Mouse (Mus musculus): ENCODE data around the gene Atp23. TPM values are rescaled to one million over a fixed set of nuclear protein-coding genes. Genes with fewer than 3 reads are reported as not detected.

The Atp23 gene
- polyA plus RNA-seq, 1 experiment from 2014 or later, result 10.3 TPM

DNA sequence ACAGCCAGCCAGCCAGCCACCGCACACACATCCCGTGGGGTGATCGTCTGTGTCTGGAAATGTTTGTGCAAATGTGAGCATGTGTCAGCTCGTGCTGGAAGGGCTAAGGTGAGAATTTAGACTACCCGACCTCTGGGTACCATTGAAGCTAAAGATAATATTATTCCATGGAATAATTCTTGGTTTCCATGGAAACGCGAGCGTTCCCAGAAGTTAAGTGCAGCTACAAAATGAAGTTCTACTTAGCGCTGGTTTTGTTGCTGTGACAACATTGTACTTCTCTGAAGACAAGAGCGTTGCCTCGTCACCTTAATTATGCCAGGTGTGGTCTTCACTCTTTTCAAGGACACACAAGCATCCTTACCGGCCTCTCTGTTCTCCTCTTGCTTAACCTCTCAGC lies 39.0 kb downstream of the Atp23 start:
- no peak overlapping the region for H3K9ac ChIP-seq (ENCODE audit: low read length)
- DNase-seq (ENCODE audit: low spot score) (no peak), ATAC-seq (ENCODE audit: low FRiP score, low TSS enrichment) (no peak)
- H3K4me1 ChIP-seq (replicated peaks; ENCODE audit: control insufficient read depth, insufficient read depth), result no peaks in the 10 kb centered on the region
- no peak overlapping the region for H3K4me2 ChIP-seq (replicated peaks; ENCODE audit: low read depth)
- no peaks in the 10 kb centered on the region for H3K36me3 ChIP-seq (ENCODE audit: control insufficient read depth, insufficient read depth, low read length)
- no peaks in the 10 kb centered on the region for H3K9me3 ChIP-seq (ENCODE audit: control insufficient read depth, low read length)
- H3K27me3 ChIP-seq (ENCODE audit: control insufficient read depth, insufficient read depth, low read length), result no peaks in the 10 kb centered on the region
- 70% methylated on average over 12 of the region's 12 CpGs for WGBS
- no peak overlapping the region for H3K27ac ChIP-seq (replicated peaks)
- no peak overlapping the region for H3K4me3 ChIP-seq (ENCODE audit: low read depth, low read length)
- TF ChIP-seq CTCF (IDR thresholded peaks at IDR 0.05; ENCODE audit: low read depth) (no peak), EP300 (optimal IDR thresholded peaks at IDR 0.05) (no peak)

GRCm38 (mm10) chr10:126853286-126853685 lies 47.9 kb downstream of the Atp23 start:
- no peak overlapping the region for H3K9ac ChIP-seq (ENCODE audit: low read length)

DNA sequence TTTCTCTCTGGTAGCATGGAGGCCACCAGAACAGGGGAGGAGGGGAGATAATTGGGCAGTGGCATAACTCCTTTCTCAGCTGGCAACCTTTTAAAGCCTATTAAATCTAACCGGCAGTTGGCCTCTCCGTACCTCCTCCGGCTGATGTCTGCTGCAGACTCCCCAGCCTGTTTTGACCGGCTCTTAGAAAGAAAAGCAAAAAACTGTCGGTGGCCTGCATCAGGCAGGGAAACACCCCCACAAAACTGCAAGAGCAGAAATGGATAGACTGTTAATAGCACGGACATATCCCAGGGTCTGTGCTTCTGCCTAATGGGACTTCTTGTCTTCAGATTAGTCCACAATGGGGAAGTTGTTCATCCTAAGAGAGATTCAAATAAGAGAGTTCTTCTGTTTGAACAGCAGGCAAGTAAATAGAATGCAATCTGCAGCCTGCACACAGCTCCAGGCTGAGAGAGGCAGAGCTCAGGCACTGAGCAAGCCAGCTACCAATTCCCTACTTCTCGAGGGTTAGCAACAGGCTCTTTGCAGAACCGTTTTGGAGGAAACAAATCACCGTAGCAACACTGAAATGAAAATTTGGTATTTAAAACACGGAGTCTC lies 55.7 kb downstream of the Atp23 start:
- Histone ChIP-seq H3K36me3 (ENCODE audit: control insufficient read depth, insufficient read depth, low read length) (no peaks in the 10 kb centered on the region), H3K27me3 (ENCODE audit: control insufficient read depth, insufficient read depth, low read length) (no peaks in the 10 kb centered on the region), H3K9ac (ENCODE audit: low read length) (peak overlapping the region; percentile 38; the same call in 1 of the 2 replicates), H3K27ac (replicated peaks) (peak overlapping the region; percentile 45; the same call in 1 of the 2 replicates), H3K4me1 (replicated peaks; ENCODE audit: control insufficient read depth, insufficient read depth) (no peaks in the 10 kb centered on the region), H3K9me3 (ENCODE audit: control insufficient read depth, low read length) (no peaks in the 10 kb centered on the region), H3K4me2 (replicated peaks; ENCODE audit: low read depth) (peak overlapping the region; percentile 35), H3K4me3 (ENCODE audit: low read depth, low read length) (peak overlapping the region; percentile 15; the same call in 1 of the 2 replicates)
- ATAC-seq (ENCODE audit: low FRiP score, low TSS enrichment) (0 out of 2 replicates have a peak, but pooled peaks have one; percentile 53), DNase-seq (ENCODE audit: low spot score) (no peak)
- 23% methylated on average over 10 of the region's 10 CpGs for WGBS
- TF ChIP-seq EP300 (optimal IDR thresholded peaks at IDR 0.05), result no peak
- TF ChIP-seq CTCF (IDR thresholded peaks at IDR 0.05; ENCODE audit: low read depth), result no peak

More at GRCm38 (mm10) chr10:126853286-126853685, 47.9 kb downstream of the Atp23 start:
- TF ChIP-seq EP300 (optimal IDR thresholded peaks at IDR 0.05) (no peak), CTCF (IDR thresholded peaks at IDR 0.05; ENCODE audit: low read depth) (peak; percentile 64)
- Histone ChIP-seq H3K27me3 (ENCODE audit: control insufficient read depth, insufficient read depth, low read length) (no peaks in the 10 kb centered on the region), H3K27ac (replicated peaks) (no peak overlapping the region), H3K4me1 (replicated peaks; ENCODE audit: control insufficient read depth, insufficient read depth) (no peaks in the 10 kb centered on the region), H3K36me3 (ENCODE audit: control insufficient read depth, insufficient read depth, low read length) (no peaks in the 10 kb centered on the region), H3K4me2 (replicated peaks; ENCODE audit: low read depth) (no peak overlapping the region), H3K4me3 (ENCODE audit: low read depth, low read length) (no peak overlapping the region), H3K9me3 (ENCODE audit: control insufficient read depth, low read length) (no peaks in the 10 kb centered on the region)
- ATAC-seq (ENCODE audit: low FRiP score, low TSS enrichment) (no peak), DNase-seq (ENCODE audit: low spot score) (no peak)
- 77% methylated on average over 10 of the region's 10 CpGs for WGBS

DNA sequence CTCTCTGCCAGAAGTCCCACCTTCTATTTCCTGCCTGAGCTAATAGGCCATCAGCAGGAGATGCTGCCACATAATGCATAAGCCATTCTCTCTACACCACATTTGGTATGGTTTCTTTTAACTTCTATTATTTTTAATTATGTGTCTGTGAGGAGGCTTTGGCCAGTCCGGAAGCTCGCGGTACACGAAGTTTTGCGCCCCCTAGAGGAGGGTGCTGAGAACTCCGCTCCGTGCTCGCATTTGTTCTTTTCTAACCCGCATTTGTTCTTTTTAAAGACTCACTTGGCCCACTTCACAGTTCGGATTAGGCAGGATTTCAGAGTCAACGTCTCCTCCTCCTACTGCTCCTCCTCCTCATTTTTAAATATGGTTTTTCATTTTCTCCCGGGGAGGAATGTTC lies 56.5 kb downstream of the Atp23 start:
- ATAC-seq (ENCODE audit: low FRiP score, low TSS enrichment), result no peak

DNA sequence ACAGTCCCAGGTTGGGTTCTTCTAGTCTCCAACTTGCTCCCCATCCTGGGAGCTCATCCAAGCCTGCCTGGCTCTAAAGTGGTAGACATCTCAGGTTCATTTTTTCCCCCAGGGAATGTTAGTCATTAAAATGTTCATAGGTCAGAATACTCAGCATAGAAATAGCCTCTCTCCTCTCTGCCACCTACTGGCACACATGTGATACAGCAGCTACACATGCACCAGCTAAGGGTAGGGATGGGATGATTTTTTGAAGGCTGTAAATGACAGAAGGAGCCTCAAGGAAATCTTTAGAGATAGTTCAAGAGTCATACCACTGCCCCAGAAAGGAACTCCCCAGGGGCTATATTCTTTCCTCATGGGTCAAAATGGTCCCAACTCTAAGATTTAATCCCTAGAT lies 60.9 kb downstream of the Atp23 start:
- Histone ChIP-seq H3K27ac (replicated peaks) (no peak overlapping the region), H3K27me3 (ENCODE audit: control insufficient read depth, insufficient read depth, low read length) (no peaks in the 10 kb centered on the region), H3K4me3 (ENCODE audit: low read depth, low read length) (no peak overlapping the region), H3K4me1 (replicated peaks; ENCODE audit: control insufficient read depth, insufficient read depth) (no peaks in the 10 kb centered on the region), H3K9ac (ENCODE audit: low read length) (no peak overlapping the region), H3K36me3 (ENCODE audit: control insufficient read depth, insufficient read depth, low read length) (no peaks in the 10 kb centered on the region), H3K4me2 (replicated peaks; ENCODE audit: low read depth) (no peak overlapping the region), H3K9me3 (ENCODE audit: control insufficient read depth, low read length) (no peaks in the 10 kb centered on the region)
- DNase-seq (ENCODE audit: low spot score) (no peak), ATAC-seq (ENCODE audit: low FRiP score, low TSS enrichment) (no peak)
- TF ChIP-seq EP300 (optimal IDR thresholded peaks at IDR 0.05) (no peak), CTCF (IDR thresholded peaks at IDR 0.05; ENCODE audit: low read depth) (peak; percentile 51)

More for the DNA sequence above, 56.5 kb downstream of the Atp23 start:
- Histone ChIP-seq H3K27me3 (ENCODE audit: control insufficient read depth, insufficient read depth, low read length) (no peaks in the 10 kb centered on the region), H3K4me1 (replicated peaks; ENCODE audit: control insufficient read depth, insufficient read depth) (no peaks in the 10 kb centered on the region), H3K4me2 (replicated peaks; ENCODE audit: low read depth) (peak overlapping the region; percentile 35; the same call in 1 of the 2 replicates), H3K36me3 (ENCODE audit: control insufficient read depth, insufficient read depth, low read length) (no peaks in the 10 kb centered on the region), H3K9me3 (ENCODE audit: control insufficient read depth, low read length) (no peaks in the 10 kb centered on the region), H3K9ac (ENCODE audit: low read length) (no peak overlapping the region), H3K27ac (replicated peaks) (no peak overlapping the region), H3K4me3 (ENCODE audit: low read depth, low read length) (no peak overlapping the region)
- 29% methylated on average over 12 of the region's 12 CpGs for WGBS
- peak; percentile 23 for DNase-seq (ENCODE audit: low spot score)
- TF ChIP-seq CTCF (IDR thresholded peaks at IDR 0.05; ENCODE audit: low read depth), result peak; percentile 63
- TF ChIP-seq EP300 (optimal IDR thresholded peaks at IDR 0.05), result no peak

GRCm38 (mm10) chr10:126833006-126833405 lies 68.1 kb downstream of the Atp23 start:
- no peaks in the 10 kb centered on the region for H3K36me3 ChIP-seq (ENCODE audit: control insufficient read depth, insufficient read depth, low read length)
- no peak overlapping the region for H3K4me2 ChIP-seq (replicated peaks; ENCODE audit: low read depth)
- TF ChIP-seq CTCF (IDR thresholded peaks at IDR 0.05; ENCODE audit: low read depth) (peak; percentile 76), EP300 (optimal IDR thresholded peaks at IDR 0.05) (no peak)
- WGBS, result 35% methylated on average over 5 of the region's 5 CpGs
- H3K4me1 ChIP-seq (replicated peaks; ENCODE audit: control insufficient read depth, insufficient read depth), result no peaks in the 10 kb centered on the region
- H3K9me3 ChIP-seq (ENCODE audit: control insufficient read depth, low read length), result no peaks in the 10 kb centered on the region
- no peak overlapping the region for H3K9ac ChIP-seq (ENCODE audit: low read length)
- no peak overlapping the region for H3K4me3 ChIP-seq (ENCODE audit: low read depth, low read length)
- peak; percentile 25 for DNase-seq (ENCODE audit: low spot score)
- no peaks in the 10 kb centered on the region for H3K27me3 ChIP-seq (ENCODE audit: control insufficient read depth, insufficient read depth, low read length)
- no peak overlapping the region for H3K27ac ChIP-seq (replicated peaks)
- ATAC-seq (ENCODE audit: low FRiP score, low TSS enrichment), result no peak
